Mouse (Mus musculus): Measurements from ENCODE around the gene Tmem108. TPM values are rescaled to one million over a fixed set of nuclear protein-coding genes. Genes with fewer than 3 reads are reported as not detected.
A peak's percentile ranks its signal among the peaks of the same experiment; 100 is the strongest.

Gene Tmem108
- polyA plus RNA-seq, 1 experiment, result 0.01 TPM

GRCm38 (mm10) chr9:103489096-103489495 is 272.5 kb downstream of the Tmem108 start:
- H3ac ChIP-seq (ENCODE audit: control insufficient read depth, insufficient read length, low read depth), result no peak overlapping the region
- no peaks in the 10 kb centered on the region for H3K79me3 ChIP-seq (ENCODE audit: low read depth)
- TF ChIP-seq CEBPB (IDR thresholded peaks at IDR 0.05; ENCODE audit: low read depth) (no peak), MYOG (IDR thresholded peaks at IDR 0.05; ENCODE audit: control insufficient read depth, extremely low read depth, insufficient read length) (no peak), FOSL1 (IDR thresholded peaks at IDR 0.05; ENCODE audit: insufficient read depth, low read length, poor library complexity, severe bottlenecking) (no peak), MYOD1 (IDR thresholded peaks at IDR 0.05; ENCODE audit: control insufficient read depth, insufficient read length, low read depth) (no peak), MAX (IDR thresholded peaks at IDR 0.05) (no peak), USF1 (IDR thresholded peaks at IDR 0.05; ENCODE audit: low read depth) (no peak), CTCF (IDR thresholded peaks at IDR 0.05; ENCODE audit: control insufficient read depth, insufficient read depth, insufficient read length) (no peak)
- H3K4me3 ChIP-seq (ENCODE audit: insufficient read depth, poor library complexity, severe bottlenecking), result no peak overlapping the region
- no peaks in the 10 kb centered on the region for H3K79me2 ChIP-seq (ENCODE audit: control insufficient read depth, insufficient read depth)
- H3K36me3 ChIP-seq (ENCODE audit: control insufficient read depth, insufficient read depth), result no peaks in the 10 kb centered on the region
- peaks cover 6% of the 10 kb centered on the region for H3K27me3 ChIP-seq (ENCODE audit: control insufficient read depth, insufficient read depth, insufficient read length)

- H3K79me2 ChIP-seq (ENCODE audit: control insufficient read depth, insufficient read depth), result no peaks in the 10 kb centered on the region
- H3ac ChIP-seq (ENCODE audit: control insufficient read depth, insufficient read length, low read depth), result no peak overlapping the region
- H3K79me3 ChIP-seq (ENCODE audit: low read depth), result no peaks in the 10 kb centered on the region
- H3K27me3 ChIP-seq (ENCODE audit: control insufficient read depth, insufficient read depth, insufficient read length), result peaks cover 6% of the 10 kb centered on the region
- H3K4me3 ChIP-seq (ENCODE audit: insufficient read depth, poor library complexity, severe bottlenecking), result no peak overlapping the region
- TF ChIP-seq CTCF (IDR thresholded peaks at IDR 0.05; ENCODE audit: control insufficient read depth, insufficient read depth, insufficient read length), result no peak
- no peak for TF ChIP-seq USF1 (IDR thresholded peaks at IDR 0.05; ENCODE audit: low read depth)
- no peak for TF ChIP-seq FOSL1 (IDR thresholded peaks at IDR 0.05; ENCODE audit: insufficient read depth, low read length, poor library complexity, severe bottlenecking)
- no peak for TF ChIP-seq MYOD1 (IDR thresholded peaks at IDR 0.05; ENCODE audit: control insufficient read depth, insufficient read length, low read depth)
- TF ChIP-seq MYOG (IDR thresholded peaks at IDR 0.05; ENCODE audit: control insufficient read depth, extremely low read depth, insufficient read length), result no peak
- no peak for TF ChIP-seq MAX (IDR thresholded peaks at IDR 0.05)
- TF ChIP-seq CEBPB (IDR thresholded peaks at IDR 0.05; ENCODE audit: low read depth), result no peak
- no peaks in the 10 kb centered on the region for H3K36me3 ChIP-seq (ENCODE audit: control insufficient read depth, insufficient read depth)
Observed at GRCm38 (mm10) chr9:103486262-103486661, 275.4 kb downstream of the Tmem108 start.

GRCm38 (mm10) chr9:103485606-103486005 is 276.0 kb downstream of the Tmem108 start:
- no peak overlapping the region for H3ac ChIP-seq (ENCODE audit: control insufficient read depth, insufficient read length, low read depth)
- H3K79me2 ChIP-seq (ENCODE audit: control insufficient read depth, insufficient read depth), result no peaks in the 10 kb centered on the region
- peaks cover 6% of the 10 kb centered on the region for H3K27me3 ChIP-seq (ENCODE audit: control insufficient read depth, insufficient read depth, insufficient read length)
- no peak overlapping the region for H3K4me3 ChIP-seq (ENCODE audit: insufficient read depth, poor library complexity, severe bottlenecking)
- H3K36me3 ChIP-seq (ENCODE audit: control insufficient read depth, insufficient read depth), result no peaks in the 10 kb centered on the region
- H3K79me3 ChIP-seq (ENCODE audit: low read depth), result no peaks in the 10 kb centered on the region
- TF ChIP-seq MAX (IDR thresholded peaks at IDR 0.05), result no peak
- TF ChIP-seq MYOD1 (IDR thresholded peaks at IDR 0.05; ENCODE audit: control insufficient read depth, insufficient read length, low read depth), result no peak
- no peak for TF ChIP-seq MYOG (IDR thresholded peaks at IDR 0.05; ENCODE audit: control insufficient read depth, extremely low read depth, insufficient read length)
- TF ChIP-seq CTCF (IDR thresholded peaks at IDR 0.05; ENCODE audit: control insufficient read depth, insufficient read depth, insufficient read length), result no peak
- TF ChIP-seq USF1 (IDR thresholded peaks at IDR 0.05; ENCODE audit: low read depth), result no peak
- TF ChIP-seq FOSL1 (IDR thresholded peaks at IDR 0.05; ENCODE audit: insufficient read depth, low read length, poor library complexity, severe bottlenecking), result no peak
- no peak for TF ChIP-seq CEBPB (IDR thresholded peaks at IDR 0.05; ENCODE audit: low read depth)

- no peaks in the 10 kb centered on the region for H3K79me3 ChIP-seq (ENCODE audit: low read depth)
- H3K79me2 ChIP-seq (ENCODE audit: control insufficient read depth, insufficient read depth), result no peaks in the 10 kb centered on the region
- TF ChIP-seq MYOG (IDR thresholded peaks at IDR 0.05; ENCODE audit: control insufficient read depth, extremely low read depth, insufficient read length), result no peak
- peak; percentile 39 for TF ChIP-seq MYOD1 (IDR thresholded peaks at IDR 0.05; ENCODE audit: control insufficient read depth, insufficient read length, low read depth)
- TF ChIP-seq USF1 (IDR thresholded peaks at IDR 0.05; ENCODE audit: low read depth), result no peak
- no peak overlapping the region for H3K4me3 ChIP-seq (ENCODE audit: insufficient read depth, poor library complexity, severe bottlenecking)
- no peaks in the 10 kb centered on the region for H3K36me3 ChIP-seq (ENCODE audit: control insufficient read depth, insufficient read depth)
- H3K27me3 ChIP-seq (ENCODE audit: control insufficient read depth, insufficient read depth, insufficient read length), result no peaks in the 10 kb centered on the region
- no peak overlapping the region for H3ac ChIP-seq (ENCODE audit: control insufficient read depth, insufficient read length, low read depth)
Observed at GRCm38 (mm10) chr9:103480603-103481220, 280.9 kb downstream of the Tmem108 start.

- Histone ChIP-seq H3K36me3 (ENCODE audit: control insufficient read depth, insufficient read depth) (no peaks in the 10 kb centered on the region), H3K79me3 (ENCODE audit: low read depth) (no peaks in the 10 kb centered on the region), H3ac (ENCODE audit: control insufficient read depth, insufficient read length, low read depth) (no peak within 1 kb of the TSS), H3K4me3 (ENCODE audit: insufficient read depth, poor library complexity, severe bottlenecking) (no peak within 1 kb of the TSS), H3K27me3 (ENCODE audit: control insufficient read depth, insufficient read depth, insufficient read length) (no peaks in the 10 kb centered on the region), H3K79me2 (ENCODE audit: control insufficient read depth, insufficient read depth) (no peaks in the 10 kb centered on the region)
- TF ChIP-seq CEBPB (IDR thresholded peaks at IDR 0.05; ENCODE audit: low read depth), result no peak
- no peak for TF ChIP-seq USF1 (IDR thresholded peaks at IDR 0.05; ENCODE audit: low read depth)
- no peak for TF ChIP-seq CTCF (IDR thresholded peaks at IDR 0.05; ENCODE audit: control insufficient read depth, insufficient read depth, insufficient read length)
- no peak for TF ChIP-seq MYOD1 (IDR thresholded peaks at IDR 0.05; ENCODE audit: control insufficient read depth, insufficient read length, low read depth)
- no peak for TF ChIP-seq MAX (IDR thresholded peaks at IDR 0.05)
- no peak for TF ChIP-seq MYOG (IDR thresholded peaks at IDR 0.05; ENCODE audit: control insufficient read depth, extremely low read depth, insufficient read length)
- no peak for TF ChIP-seq FOSL1 (IDR thresholded peaks at IDR 0.05; ENCODE audit: insufficient read depth, low read length, poor library complexity, severe bottlenecking)
Observed at GRCm38 (mm10) chr9:103480044-103480576, 281.5 kb downstream of the Tmem108 start, which contains the start of gene Bfsp2. Bfsp2 (minus strand) TSS chr9:103480420.

Measured in C2C12 (cell line).